Mouse (Mus musculus): Measurements from ENCODE around the gene Txnrd2.

GRCm38 (mm10) chr16:18386972-18387371, 39.2 kb upstream of the Txnrd2 start:
- TF ChIP-seq MAFK (IDR thresholded peaks at IDR 0.05; ENCODE audit: insufficient read depth, low read depth, low read length) (no peak), HCFC1 (IDR thresholded peaks at IDR 0.05; ENCODE audit: borderline replicate concordance, insufficient read depth, low read length) (no peak)

All from ES-E14 (cell line).